Mouse (Mus musculus): ENCODE measurements around the gene Atp4b. TPM values are rescaled to one million over a fixed set of nuclear protein-coding genes. Genes with fewer than 3 reads are reported as not detected.

Atp4b gene
- polyA plus RNA-seq, 1 experiment from 2014 or later = not detected

Other genes starting within 250 kb of the Atp4b start
- 364 and 372 TPM in 2 replicates for gene Lamp1, start 237.7 kb downstream of the Atp4b start, polyA plus RNA-seq (2016; fragmentation: Nextera tagmentation; extraction: Ambion mirVana)
- 19.8 and 22.7 TPM in 2 replicates for gene Grtp1, start 196.2 kb downstream of the Atp4b start, polyA plus RNA-seq (2016; fragmentation: Nextera tagmentation; extraction: Ambion mirVana)
- 167 and 180 TPM in 2 replicates for gene Adprhl1, start 142.7 kb downstream of the Atp4b start, polyA plus RNA-seq (2016; fragmentation: Nextera tagmentation; extraction: Ambion mirVana)
- 28.3 and 29.6 TPM in 2 replicates for gene Dcun1d2, start 108.7 kb downstream of the Atp4b start, polyA plus RNA-seq (2016; fragmentation: Nextera tagmentation; extraction: Ambion mirVana)
- gene Tmco3, start 108.6 kb downstream of the Atp4b start, polyA plus RNA-seq (2016; fragmentation: Nextera tagmentation; extraction: Ambion mirVana) = 34.5 and 41.2 TPM in 2 replicates
- 105 and 114 TPM in 2 replicates for gene Tfdp1, start 58.1 kb downstream of the Atp4b start, polyA plus RNA-seq (2016; fragmentation: Nextera tagmentation; extraction: Ambion mirVana)
- gene Grk1, start 8.3 kb upstream of the Atp4b start, polyA plus RNA-seq (2016; fragmentation: Nextera tagmentation; extraction: Ambion mirVana) = not detected in 2 replicates
- 0.38 and 0.53 TPM in 2 replicates for gene Tmem255b, start 38.4 kb upstream of the Atp4b start, polyA plus RNA-seq (2016; fragmentation: Nextera tagmentation; extraction: Ambion mirVana)
- gene Gas6, start 97.7 kb upstream of the Atp4b start, polyA plus RNA-seq (2016; fragmentation: Nextera tagmentation; extraction: Ambion mirVana) = 57.1 and 60.7 TPM in 2 replicates
- not detected in 2 replicates for gene 1700029H14Rik, start 165.6 kb upstream of the Atp4b start, polyA plus RNA-seq (2016; fragmentation: Nextera tagmentation; extraction: Ambion mirVana)

All from heart, embryonic 12.5 days (tissue).